Mouse (Mus musculus) heart, postnatal 10 days (tissue): ENCODE measurements around the gene Hcfc2. TPM values are rescaled to one million over a fixed set of nuclear protein-coding genes. Genes with fewer than 3 reads are reported as not detected.

ENCODE experiments used
- DNase-seq, 2 experiments: peaks; one replicate each; pipeline ENCODE4 v3.0.0; 2021
- intact Hi-C: fragments of 180-260 bp; cut with DNase I; formaldehyde crosslinking; loops from one replicate; pipeline ENCODE4 v1.15.1; 2025
- total RNA-seq, 2 experiments: library from RNA; stranded (reverse); gene quantifications; 2 replicates each; pipeline ENCODE4 v1.2.3; 2021

The Hcfc2 gene
- total RNA-seq, 2 experiments from 2014 or later = 30.1 to 38.4 TPM

DNA sequence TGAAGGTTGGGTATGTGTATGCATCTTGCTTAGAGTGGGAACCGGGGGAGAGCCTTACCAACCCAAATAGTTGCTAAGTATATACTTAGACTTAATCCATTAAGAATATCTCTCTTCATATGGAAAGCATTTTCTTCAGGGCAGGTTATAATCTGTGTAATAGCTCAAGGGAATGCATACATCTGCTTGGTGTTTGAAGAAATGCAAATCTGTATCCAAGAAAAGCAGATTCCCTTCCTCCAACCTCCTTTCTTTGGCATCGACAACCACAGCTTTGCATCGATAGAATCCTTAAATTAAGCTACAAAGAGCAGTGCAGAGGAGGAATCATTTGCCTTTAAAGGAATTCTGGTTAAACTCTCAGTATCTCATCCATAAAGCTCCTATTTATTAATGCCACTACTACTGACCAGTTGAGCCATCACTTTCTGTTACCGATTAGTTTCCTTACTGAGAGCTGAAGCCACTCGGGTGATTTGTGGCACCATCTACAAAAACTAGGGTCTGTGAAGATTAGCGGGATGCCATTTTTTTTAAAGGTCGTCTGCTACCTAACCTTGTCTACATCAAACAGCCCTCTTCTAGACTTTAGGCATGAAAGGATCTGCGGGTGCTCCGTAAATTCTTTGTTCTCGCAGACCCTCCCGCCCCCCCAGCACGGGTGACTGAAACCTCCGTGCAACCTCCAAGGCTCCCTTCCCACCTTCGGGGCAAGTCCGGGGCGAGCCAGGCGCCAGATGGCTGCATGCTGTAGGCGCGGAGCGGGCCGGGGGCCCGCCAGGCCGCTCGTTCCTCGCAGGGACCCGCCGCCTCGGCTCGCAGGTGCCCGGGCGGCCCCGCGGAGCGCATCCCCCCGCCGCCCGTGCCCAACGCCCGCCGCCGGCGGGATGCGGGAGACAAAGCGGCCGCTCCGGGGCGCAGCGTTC, 67.1 kb downstream of the Hcfc2 start:
- intact Hi-C loops = loop anchor here (5.0 to 10.0 kb wide), 2 partner anchors 99 to 782 kb away; partner anchors contain the start of gene Washc4
- peak; percentile 52 to 54 for DNase-seq

GRCm38 (mm10) chr10:82763840-82764631, 68.1 kb downstream of the Hcfc2 start, which contains the start of gene Nfyb:
Gene Nfyb (minus strand): TSS chr10:82764144.
- intact Hi-C loops = loop anchor here (5.0 to 10.0 kb wide), 2 partner anchors 98 to 781 kb away; partner anchors contain the start of gene Washc4
- DNase-seq = peak; percentile 97 to 98

DNA sequence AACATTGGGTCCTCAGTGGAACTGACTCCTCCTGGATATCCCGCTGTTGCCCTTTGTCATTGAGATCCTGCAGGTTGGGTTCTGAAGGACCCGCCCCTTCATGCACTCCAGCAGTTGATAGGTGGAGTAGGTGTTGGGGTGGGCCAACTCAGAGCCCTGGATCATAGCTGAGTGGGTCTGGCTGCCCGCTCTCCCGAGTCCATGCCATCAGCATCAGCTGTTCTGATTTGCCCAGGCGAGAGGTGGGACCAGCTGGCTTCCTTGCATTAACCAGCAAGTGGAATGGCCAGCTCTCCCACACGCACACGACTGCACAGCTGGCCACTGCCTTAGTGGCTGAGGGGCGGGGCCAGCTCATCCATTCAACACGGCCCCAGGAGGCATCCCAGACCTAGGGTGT, 72.9 kb downstream of the Hcfc2 start:
- DNase-seq = no peak
- intact Hi-C loops = loop anchor here (10.0 kb wide), 1 partner anchor 776 kb away; the partner anchor contains the start of gene Washc4

- intact Hi-C loops = no loop called here
Observed at GRCm38 (mm10) chr10:82770713-82771112, 74.8 kb downstream of the Hcfc2 start.

DNA sequence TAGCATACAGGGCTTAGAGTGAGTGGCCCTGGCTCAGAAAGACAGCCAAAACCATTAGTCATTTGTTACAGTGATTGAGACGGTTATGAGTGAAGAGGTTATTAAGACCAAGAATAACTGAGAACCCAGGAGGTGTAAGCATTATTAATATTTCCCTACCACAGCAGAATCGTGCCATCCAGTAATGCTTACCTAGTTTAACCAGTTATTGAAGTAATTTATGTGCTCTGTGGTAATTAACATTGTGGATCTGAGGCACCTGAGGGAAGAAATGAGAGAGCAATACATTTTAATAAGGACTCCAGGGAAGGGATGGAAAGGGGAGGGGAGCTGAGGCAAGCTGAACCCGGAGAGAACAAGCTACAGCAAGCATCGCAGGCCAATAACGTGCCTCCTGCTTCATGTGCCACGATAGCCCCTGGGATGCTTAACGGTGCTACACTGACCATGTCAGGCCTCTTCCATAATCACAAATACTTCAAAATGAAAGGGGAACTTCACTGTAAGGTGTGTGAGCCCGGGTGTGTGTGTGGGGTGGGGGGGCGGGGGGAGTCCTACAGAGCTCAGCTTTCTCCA, 75.7 kb downstream of the Hcfc2 start:
- DNase-seq = no peak
- intact Hi-C loops = no loop called here

More at GRCm38 (mm10) chr10:82770713-82771112, 74.8 kb downstream of the Hcfc2 start:
- no peak for DNase-seq

DNA sequence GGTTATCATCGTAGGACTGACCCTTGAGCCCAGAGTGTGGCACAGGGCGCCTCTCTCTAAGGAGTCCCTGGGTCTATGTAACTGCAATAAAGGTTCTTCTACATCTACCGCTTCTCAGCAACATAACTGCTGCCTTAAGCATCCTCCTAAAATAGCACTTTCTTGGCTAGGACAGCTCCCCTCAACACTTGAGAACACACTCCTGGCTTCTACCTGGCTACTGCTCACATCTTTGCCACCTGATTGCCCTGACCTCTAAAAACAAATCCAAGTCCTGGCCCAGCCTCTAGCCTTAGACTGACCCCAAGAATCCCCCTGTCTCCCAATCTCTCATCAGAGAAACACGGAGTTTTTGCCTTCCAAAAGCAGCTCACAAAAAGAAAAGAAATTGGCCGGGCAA, 78.9 kb downstream of the Hcfc2 start:
- no peak for DNase-seq
- intact Hi-C loops = no loop called here

DNA sequence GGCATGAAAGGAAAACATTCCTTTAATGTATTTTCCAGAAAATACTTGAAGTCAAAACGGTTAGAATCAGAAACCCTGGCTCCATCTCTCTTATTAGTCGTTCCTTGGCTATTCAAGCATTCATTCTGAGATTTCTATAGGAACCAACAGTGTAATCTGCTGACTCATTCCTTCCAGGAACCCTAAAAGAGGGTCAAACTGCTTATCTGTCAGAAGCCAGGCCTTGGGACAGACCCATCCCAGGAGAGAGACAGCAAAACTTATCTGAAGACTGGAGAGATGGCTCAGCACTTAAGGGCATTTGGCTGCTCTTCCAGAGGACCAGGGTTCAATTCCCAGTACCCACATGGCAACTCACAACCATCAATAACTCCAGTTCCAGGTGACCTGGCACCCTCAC, 81.1 kb downstream of the Hcfc2 start:
- intact Hi-C loops = no loop called here
- DNase-seq = no peak

GRCm38 (mm10) chr10:82777886-82778285, 81.9 kb downstream of the Hcfc2 start:
- intact Hi-C loops = no loop called here
- DNase-seq = no peak

- DNase-seq = no peak
- intact Hi-C loops = no loop called here
Observed at GRCm38 (mm10) chr10:82778791-82779549, 83.0 kb downstream of the Hcfc2 start.

DNA sequence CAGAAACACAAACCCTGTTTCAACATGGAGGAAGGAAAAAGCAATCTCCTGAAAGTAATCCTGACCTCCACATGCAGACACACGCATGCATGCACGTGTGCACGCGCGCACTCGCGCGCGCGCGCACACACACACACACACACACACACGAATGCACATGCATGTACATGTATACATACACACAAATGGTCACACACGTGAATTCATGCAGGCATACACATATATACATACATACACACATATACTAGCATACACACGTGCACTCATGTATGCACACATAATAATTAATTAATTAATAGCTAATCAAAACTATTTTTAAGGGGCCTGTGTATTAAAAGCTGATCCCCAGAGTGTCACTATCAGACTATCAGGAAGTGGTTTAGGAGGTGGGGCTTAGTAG, 83.9 kb downstream of the Hcfc2 start:
- intact Hi-C loops = no loop called here
- DNase-seq = no peak

GRCm38 (mm10) chr10:82780322-82780721, 84.4 kb downstream of the Hcfc2 start:
- no peak for DNase-seq
- intact Hi-C loops = no loop called here

- no peak for DNase-seq
- intact Hi-C loops = no loop called here
Observed at GRCm38 (mm10) chr10:82780816-82781215, 84.9 kb downstream of the Hcfc2 start.

GRCm38 (mm10) chr10:82782472-82782871, 86.5 kb downstream of the Hcfc2 start:
- no peak for DNase-seq
- intact Hi-C loops = no loop called here

DNA sequence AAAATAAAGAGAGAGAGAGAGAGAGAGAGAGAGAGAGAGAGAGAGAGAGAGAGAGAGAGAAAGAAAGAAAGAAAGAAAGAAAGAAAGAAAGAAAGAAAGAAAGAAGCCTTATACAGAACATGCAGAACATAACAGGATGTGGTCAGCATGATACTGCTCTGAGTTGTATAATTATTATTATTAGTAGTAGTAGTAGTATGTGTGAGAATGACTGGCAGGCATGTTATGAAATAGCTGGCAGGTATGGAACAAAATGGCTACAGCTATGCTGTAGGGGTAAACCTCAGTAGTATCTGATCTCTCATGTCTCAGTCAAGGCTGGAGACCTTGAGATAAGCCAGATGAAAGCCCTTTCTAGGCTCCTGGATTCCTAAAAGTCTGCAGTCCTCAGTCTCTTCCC, 93.2 kb downstream of the Hcfc2 start:
- DNase-seq = no peak
- intact Hi-C loops = no loop called here

DNA sequence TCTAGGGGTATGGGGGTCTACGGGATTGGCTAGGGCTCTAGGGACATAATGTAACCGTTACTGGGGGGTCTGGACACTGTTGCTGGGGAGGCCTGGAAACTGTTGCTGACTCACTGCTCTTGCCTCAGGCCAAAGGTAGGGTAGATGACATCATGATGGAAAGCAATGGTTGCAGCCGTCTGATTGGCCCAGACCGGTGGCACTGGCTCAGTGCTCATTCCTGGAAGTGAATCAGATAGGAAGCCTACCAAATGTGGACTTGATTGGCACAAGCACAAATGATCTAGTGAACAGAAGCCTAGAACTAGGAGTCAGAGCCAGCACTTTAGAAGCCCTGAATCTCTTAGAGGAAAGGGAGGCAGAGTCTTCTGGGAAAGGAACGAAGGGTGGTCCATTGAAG, 94.5 kb downstream of the Hcfc2 start:
- intact Hi-C loops = no loop called here
- no peak for DNase-seq

- intact Hi-C loops = no loop called here
Observed at GRCm38 (mm10) chr10:82791713-82792112, 95.8 kb downstream of the Hcfc2 start.

More at GRCm38 (mm10) chr10:82791713-82792112, 95.8 kb downstream of the Hcfc2 start:
- no peak for DNase-seq
